Mouse (Mus musculus) hindlimb bud, embryonic 11.5 days (tissue): ENCODE measurements around the gene Olfr523.
"Not testable (repeated sequence)": the region's sequence is repeated elsewhere in the genome, so short reads cannot be mapped to it uniquely, and the experiment has no call there.

Experiments
- DNase-seq: peaks from one replicate; pipeline ENCODE4 v3.0.0-alpha.2; 2012; ENCODE audit warnings: low read depth, low spot score; ENCODE audit errors: extremely low spot score

Gene Olfr523

GRCm38 (mm10) chr7:140172936-140173335 lies at the start of gene Olfr523:
Gene Olfr523 (plus strand): TSS chr7:140173217.
- DNase-seq, result no peak

GRCm38 (mm10) chr7:140124382-140124781 lies 48.6 kb upstream of the Olfr523 start:
- no peak for DNase-seq

- DNase-seq, result no peak
These were observed 47.6 kb upstream of the Olfr523 start for GRCm38 (mm10) chr7:140125278-140126021.

- DNase-seq, result no peak
These were observed 47.0 kb upstream of the Olfr523 start for GRCm38 (mm10) chr7:140126022-140126350.

GRCm38 (mm10) chr7:140126934-140127333 lies 46.1 kb upstream of the Olfr523 start:
- no peak for DNase-seq

GRCm38 (mm10) chr7:140127911-140128310 lies 45.1 kb upstream of the Olfr523 start:
- DNase-seq, result no peak

GRCm38 (mm10) chr7:140132184-140132583 lies 40.8 kb upstream of the Olfr523 start:
- not testable (repeated sequence) for DNase-seq

GRCm38 (mm10) chr7:140134033-140134432 lies 39.0 kb upstream of the Olfr523 start:
- DNase-seq, result not testable (repeated sequence)

- no peak for DNase-seq
These were observed 37.8 kb upstream of the Olfr523 start for GRCm38 (mm10) chr7:140135106-140135770.

GRCm38 (mm10) chr7:140137135-140138020 lies 35.6 kb upstream of the Olfr523 start, which contains the start of gene Mtg1:
Gene Mtg1 (plus strand): TSS chr7:140137564.
- DNase-seq, result peak; percentile 76

- no peak for DNase-seq
These were observed 35.1 kb upstream of the Olfr523 start for GRCm38 (mm10) chr7:140138021-140138310.

- no peak for DNase-seq
These were observed 31.7 kb upstream of the Olfr523 start for GRCm38 (mm10) chr7:140141350-140141749.

GRCm38 (mm10) chr7:140144550-140144949 lies 28.5 kb upstream of the Olfr523 start:
- no peak for DNase-seq

GRCm38 (mm10) chr7:140153383-140153782 lies 19.6 kb upstream of the Olfr523 start:
- DNase-seq, result no peak

- DNase-seq, result no peak
These were observed 19.2 kb upstream of the Olfr523 start for GRCm38 (mm10) chr7:140153829-140154217.

- no peak for DNase-seq
These were observed 18.6 kb upstream of the Olfr523 start, which contains the start of gene Sprn for GRCm38 (mm10) chr7:140154218-140154927. Gene Sprn (minus strand): TSS chr7:140154877.

GRCm38 (mm10) chr7:140160363-140160762 lies 12.7 kb upstream of the Olfr523 start:
- no peak for DNase-seq

GRCm38 (mm10) chr7:140164664-140165063 lies 8.4 kb upstream of the Olfr523 start, which contains the start of gene Olfr522:
Gene Olfr522 (minus strand): TSS chr7:140164764.
- no peak for DNase-seq

- DNase-seq, result no peak
These were observed 5.1 kb upstream of the Olfr523 start for GRCm38 (mm10) chr7:140167950-140168349.

GRCm38 (mm10) chr7:140169386-140169785 lies 3.6 kb upstream of the Olfr523 start:
- no peak for DNase-seq

GRCm38 (mm10) chr7:140170863-140171262 lies 2.2 kb upstream of the Olfr523 start:
- DNase-seq, result no peak
